Mouse (Mus musculus): Measurements from ENCODE around the gene Nsf.
"Not testable (repeated sequence)": the region's sequence is repeated elsewhere in the genome, so short reads cannot be mapped to it uniquely, and the experiment has no call there.

Gene Nsf

DNA sequence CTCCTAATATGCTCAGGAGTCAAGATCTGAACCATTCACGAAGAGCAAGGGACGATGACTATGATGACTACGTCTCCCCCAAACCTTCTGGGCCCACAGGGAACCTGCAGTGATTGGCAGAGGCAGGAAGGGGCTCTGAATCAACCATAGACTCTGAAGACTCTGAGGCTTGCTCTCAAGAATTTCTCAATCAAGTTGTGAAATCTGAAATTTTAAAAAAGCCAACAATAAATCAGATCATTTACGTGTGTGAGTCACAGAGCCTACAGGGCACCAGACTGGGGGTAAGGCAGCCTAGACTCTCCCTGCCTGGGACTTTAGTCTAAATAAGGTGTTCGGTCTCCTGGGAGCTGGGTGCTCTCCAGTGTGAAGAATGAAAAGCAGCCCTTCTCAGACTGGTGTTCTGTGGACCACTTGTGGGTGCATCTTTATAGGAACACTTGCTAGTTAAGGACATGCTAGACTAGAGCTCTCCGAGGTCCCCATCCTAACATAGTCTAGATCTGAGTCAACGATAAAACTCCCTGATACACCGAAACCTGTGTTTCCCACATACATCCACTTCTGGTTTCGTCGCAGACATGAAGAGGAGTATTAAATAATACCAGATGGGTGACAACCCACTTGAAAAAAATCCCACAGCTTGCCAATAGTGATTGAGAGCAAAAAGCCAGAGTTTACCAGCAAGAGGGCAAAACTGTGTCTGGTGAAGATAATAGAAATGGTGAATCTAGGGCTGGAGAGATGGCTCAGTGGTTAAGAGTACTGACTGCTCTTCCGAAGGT lies 56.7 kb downstream of the Nsf start:
- CTCF ChIA-PET, result no interaction called here

GRCm38 (mm10) chr11:103896056-103896455 lies 57.8 kb downstream of the Nsf start:
- CTCF ChIA-PET, result no interaction called here

GRCm38 (mm10) chr11:103892831-103893230 lies 61.0 kb downstream of the Nsf start:
- CTCF ChIA-PET, result no interaction called here

GRCm38 (mm10) chr11:103891781-103892180 lies 62.1 kb downstream of the Nsf start:
- CTCF ChIA-PET, result no interaction called here

- CTCF ChIA-PET, result interaction anchor here (0.6 kb wide), 1 partner anchor 42 kb away, joined by 3 read pairs; no protein-coding TSS in a partner anchor
Measured at GRCm38 (mm10) chr11:103890337-103891186, 63.3 kb downstream of the Nsf start.

DNA sequence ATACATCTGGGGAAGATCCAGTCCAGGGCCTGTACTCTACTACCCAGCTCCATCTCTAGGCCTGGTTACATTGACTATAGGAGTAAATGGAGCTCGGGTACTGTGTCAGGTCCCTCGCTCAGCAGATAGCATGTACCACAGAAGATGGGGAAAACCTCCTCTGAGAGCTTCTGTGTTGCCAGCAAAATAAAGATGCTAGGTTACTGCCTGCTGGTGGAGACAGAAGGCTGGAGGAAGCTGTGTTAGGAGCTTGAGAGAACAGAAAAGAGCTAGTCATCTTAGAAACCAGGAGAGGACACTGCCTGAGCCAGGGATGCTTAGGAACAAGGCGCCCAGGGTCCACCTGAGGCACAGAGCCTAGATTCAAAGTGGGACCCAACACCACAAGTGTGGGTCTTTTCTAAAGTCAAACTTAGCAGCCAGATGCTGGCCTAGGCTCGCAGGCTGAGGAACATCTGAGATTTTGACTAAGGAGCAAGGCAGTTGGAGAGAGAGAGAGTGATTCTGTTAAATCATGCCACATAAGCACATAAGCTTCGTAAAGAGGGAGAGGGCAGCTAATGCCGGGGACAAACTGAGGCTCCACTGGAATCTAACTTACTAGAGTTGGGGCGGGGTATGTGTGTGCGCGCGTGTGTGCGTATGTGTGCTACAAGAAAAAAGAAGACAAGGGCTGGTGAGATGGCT lies 66.0 kb downstream of the Nsf start:
- CTCF ChIA-PET, result interaction anchor here (0.7 kb wide), 1 partner anchor 25 kb away, joined by 3 read pairs; no protein-coding TSS in a partner anchor

DNA sequence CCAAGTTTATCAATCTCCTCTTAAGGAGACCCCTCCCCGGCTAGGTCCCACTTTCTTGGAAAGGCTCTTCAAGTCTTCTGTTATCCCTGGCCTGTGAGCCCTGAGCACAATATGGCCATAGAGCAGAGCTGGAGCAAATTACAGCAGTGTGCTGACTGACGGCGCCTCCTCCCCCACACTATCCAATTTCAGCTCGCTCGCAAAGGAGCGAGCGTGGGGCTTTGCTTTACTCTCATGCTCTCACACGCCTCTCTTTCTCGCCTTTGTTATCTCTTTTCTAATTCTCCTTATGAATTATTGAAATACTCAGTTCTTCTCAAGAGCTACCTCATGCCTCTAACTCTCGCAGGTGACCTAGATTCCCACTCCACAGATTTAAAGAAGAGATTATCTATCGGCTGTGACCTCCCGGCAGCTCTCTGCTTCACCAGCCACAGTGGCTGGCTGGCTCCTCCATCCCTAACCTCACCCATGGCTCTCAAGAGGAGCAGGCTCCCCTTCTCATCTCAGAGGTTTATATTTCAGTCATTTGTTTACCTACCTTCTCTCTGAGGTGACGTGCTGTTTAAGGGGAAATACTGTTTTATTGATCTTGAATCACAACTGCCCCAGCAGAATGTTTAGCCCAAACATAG lies 69.0 kb downstream of the Nsf start:
- CTCF ChIA-PET, result no interaction called here

- CTCF ChIA-PET, result no interaction called here
Measured at GRCm38 (mm10) chr11:103883793-103884192, 70.1 kb downstream of the Nsf start.

- CTCF ChIA-PET, result not testable (repeated sequence)
Measured at GRCm38 (mm10) chr11:103879476-103879875, 74.4 kb downstream of the Nsf start.

- CTCF ChIA-PET, result interaction anchor here (0.7 kb wide), 1 partner anchor 10 kb away, joined by 4 read pairs; no protein-coding TSS in a partner anchor
Measured at GRCm38 (mm10) chr11:103878441-103878840, 75.4 kb downstream of the Nsf start.

DNA sequence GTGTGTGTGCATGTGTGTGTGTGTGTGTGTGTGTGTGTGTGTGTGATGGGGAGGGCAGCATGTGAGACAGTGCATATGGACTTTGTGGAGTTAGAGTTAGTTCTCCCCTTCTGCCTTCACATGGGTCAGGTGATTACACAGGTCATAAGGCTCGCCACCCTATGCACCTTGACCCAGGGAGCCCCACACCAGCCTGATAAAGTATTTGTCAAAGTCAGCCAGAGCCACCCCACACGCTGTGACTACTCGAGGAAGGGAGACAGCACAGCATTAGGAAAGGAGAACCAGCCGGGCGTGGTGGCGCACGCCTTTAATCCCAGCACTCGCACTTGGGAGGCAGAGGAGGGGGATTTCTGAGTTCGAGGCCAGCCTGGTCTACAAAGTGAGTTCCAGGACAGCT lies 83.5 kb downstream of the Nsf start:
- CTCF ChIA-PET, result no interaction called here

GRCm38 (mm10) chr11:103867702-103868101 lies 86.2 kb downstream of the Nsf start:
- CTCF ChIA-PET, result no interaction called here

DNA sequence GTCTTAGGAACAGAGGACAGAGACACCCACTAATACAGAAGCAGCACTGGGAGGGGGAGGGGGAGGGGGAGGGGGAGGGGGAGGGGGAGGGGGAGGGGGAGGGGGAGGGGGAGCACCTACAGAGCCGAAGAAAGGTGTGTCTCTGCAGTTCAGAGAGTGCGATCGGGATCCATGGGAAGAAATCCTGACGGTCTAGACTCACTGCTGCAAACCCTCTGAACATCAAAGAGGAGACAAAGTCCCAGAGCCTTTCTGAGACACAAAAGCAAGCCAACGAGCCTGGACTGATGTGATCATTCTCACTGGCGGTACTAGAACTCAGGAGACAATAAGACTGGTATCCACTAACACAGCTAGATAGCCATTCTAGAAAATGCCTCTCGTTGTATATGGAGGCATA lies 88.5 kb downstream of the Nsf start:
- CTCF ChIA-PET, result no interaction called here

GRCm38 (mm10) chr11:103864486-103864885 lies 89.4 kb downstream of the Nsf start:
- CTCF ChIA-PET, result no interaction called here

DNA sequence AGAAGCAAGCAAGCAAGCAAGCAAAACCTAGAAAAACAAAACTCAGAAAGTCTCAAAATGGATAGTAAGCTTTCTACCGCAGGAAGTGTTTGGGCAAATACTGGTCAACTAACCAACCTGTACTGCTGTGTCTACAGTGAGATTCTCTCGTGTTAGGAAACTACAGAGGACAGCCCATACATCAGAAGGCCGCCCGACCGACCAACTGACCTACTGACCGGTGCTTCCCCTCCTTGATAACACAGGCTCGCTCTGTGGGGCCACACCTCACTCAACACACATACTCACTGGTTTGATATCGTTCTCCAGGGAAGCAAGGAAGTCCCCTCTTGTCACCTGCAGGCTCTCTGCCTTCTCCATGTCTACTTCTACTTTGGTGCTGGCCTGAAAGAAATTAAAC lies 90.9 kb downstream of the Nsf start:
- CTCF ChIA-PET, result no interaction called here

GRCm38 (mm10) chr11:103859933-103860610 lies 93.8 kb downstream of the Nsf start:
- CTCF ChIA-PET, result no interaction called here

GRCm38 (mm10) chr11:103858760-103859159 lies 95.1 kb downstream of the Nsf start:
- CTCF ChIA-PET, result no interaction called here

DNA sequence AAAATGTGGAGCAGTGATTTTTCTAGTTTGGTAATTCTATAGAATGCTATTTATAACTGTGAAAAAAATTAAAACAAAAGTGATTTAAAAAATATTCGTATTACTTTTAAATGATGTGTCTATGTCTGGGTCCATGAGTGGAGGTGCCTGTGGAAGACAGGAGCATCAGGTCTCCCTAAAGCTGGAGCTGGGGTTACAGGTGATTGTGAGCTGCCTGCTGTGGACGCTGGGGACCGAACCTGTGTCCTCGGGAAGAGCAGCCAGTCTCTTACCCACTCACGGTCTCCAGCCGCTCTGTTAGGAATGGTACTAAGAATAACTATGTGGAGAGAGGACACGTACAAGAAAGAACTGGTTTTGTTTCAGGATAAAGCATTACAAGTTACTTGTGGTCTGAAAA lies 97.2 kb downstream of the Nsf start:
- CTCF ChIA-PET, result no interaction called here

DNA sequence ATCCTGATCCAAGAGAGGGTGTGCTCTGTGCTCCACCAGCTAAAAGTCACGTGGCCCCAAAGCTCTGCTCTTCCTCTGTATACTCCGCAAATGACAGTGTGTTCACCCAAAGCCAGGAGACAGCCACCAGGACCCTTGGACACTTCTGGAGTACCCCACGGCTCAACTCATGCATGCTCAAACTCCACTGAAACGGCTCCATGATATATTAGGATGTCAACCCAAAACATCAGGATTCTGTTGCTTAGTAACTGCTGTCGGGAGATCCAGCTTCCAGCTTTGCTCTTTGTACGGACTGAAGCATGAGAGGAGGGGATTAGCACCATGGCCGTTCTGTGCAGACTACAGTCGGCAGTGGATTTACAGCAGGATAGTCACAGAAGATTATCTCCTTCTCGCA lies 99.6 kb downstream of the Nsf start:
- CTCF ChIA-PET, result no interaction called here

GRCm38 (mm10) chr11:103853284-103853920 lies 100.5 kb downstream of the Nsf start:
- CTCF ChIA-PET, result no interaction called here
